Comparison of ENCODE assay signal across 9 mouse cellular contexts in the genomic region with DNA sequence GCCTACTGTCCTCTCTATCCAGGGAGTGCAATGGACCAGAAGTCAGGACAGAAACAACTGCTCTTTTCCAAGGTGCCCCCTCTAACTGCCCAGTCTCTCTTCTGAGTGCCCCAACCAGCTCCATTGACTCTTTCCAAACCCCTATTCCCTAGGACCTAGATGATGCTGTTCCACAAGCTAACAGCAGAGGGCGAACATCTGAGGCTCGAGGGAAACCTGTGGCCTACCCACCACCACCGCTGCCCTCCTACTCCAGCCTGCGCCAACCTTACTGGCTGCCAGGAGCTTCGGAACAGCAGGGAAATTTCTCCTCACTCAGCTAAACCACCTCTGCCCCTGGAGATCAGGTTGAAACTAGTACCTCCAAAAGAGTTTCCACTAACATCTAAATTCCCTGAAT. TPM values are rescaled to one million over a fixed set of nuclear protein-coding genes. Genes with fewer than 3 reads are reported as not detected.
DNase-seq lines count a peak whose midpoint lies in the region; ATAC-seq and TF ChIP-seq lines count a peak whose summit lies in the region.
"Had no signal": no experiment of that assay in that cellular context is flagged by ENCODE, and none has a peak within 500 bp of the region (broad histone marks: within the 10 kb centered on the region; RNA-seq: fewer than 3 reads in every experiment).

No protein-coding gene starts in this region.

- H3K4me1 ChIP-seq in ES-E14 (ENCODE audit: control insufficient read depth in 2 of 2, insufficient read depth in 2 of 2, low read length in 2 of 2, poor library complexity in 1 of 2) = peaks cover 0 to 14% of the 10 kb centered on the region in 2 experiments; a peak in 2 of 4 replicates
- peaks cover 30% of the 10 kb centered on the region for H3K4me1 ChIP-seq in heart, embryonic 10.5 days
- no peaks in the 10 kb centered on the region; the same call in 1 of the 2 replicates for H3K4me1 ChIP-seq in liver, postnatal 0 days (ENCODE audit: insufficient read depth)

- 28% methylated on average over 5 of the region's 5 CpGs for WGBS in heart, embryonic 10.5 days
- WGBS in liver, postnatal 0 days (ENCODE audit: insufficient replicate concordance) = 25% methylated on average over 5 of the region's 5 CpGs

- H3K9ac ChIP-seq in ES-E14 (ENCODE audit: insufficient read depth, low read depth, low read length, poor library complexity, severe bottlenecking) = no peak overlapping the region
- H3K9ac ChIP-seq in liver, postnatal 0 days (replicated peaks) = no peak overlapping the region

- no peaks in the 10 kb centered on the region for H3K9me3 ChIP-seq in ES-E14 (ENCODE audit: control insufficient read depth, insufficient read depth, low read depth, low read length)
- H3K9me3 ChIP-seq in heart, embryonic 10.5 days = no peaks in the 10 kb centered on the region
- H3K9me3 ChIP-seq in liver, postnatal 0 days (ENCODE audit: low read length) = no peaks in the 10 kb centered on the region

- H3K27ac ChIP-seq in ES-E14 (ENCODE audit: insufficient read depth, low read depth, low read length, poor library complexity, severe bottlenecking) = no peak overlapping the region
- no peak overlapping the region for H3K27ac ChIP-seq in heart, embryonic 10.5 days
- no peak overlapping the region for H3K27ac ChIP-seq in liver, postnatal 0 days (ENCODE audit: low read depth)

- peak; percentile 79 for TF ChIP-seq CTCF in liver, postnatal 0 days (IDR thresholded peaks at IDR 0.05; ENCODE audit: low read depth)

- H3K27me3 ChIP-seq in heart, embryonic 10.5 days (ENCODE audit: insufficient read depth, poor library complexity, severe bottlenecking) = no peaks in the 10 kb centered on the region
- H3K27me3 ChIP-seq in liver, postnatal 0 days (ENCODE audit: insufficient read depth, low read length) = no peaks in the 10 kb centered on the region

- no peak for TF ChIP-seq EP300 in liver, postnatal 0 days (IDR thresholded peaks at IDR 0.05; ENCODE audit: low read depth)

- ATAC-seq in liver, postnatal 0 days = no peak
- ATAC-seq in neutrophil, adult 5-6 weeks (ENCODE audit: extremely low read depth, insufficient number of reproducible peaks, low FRiP score, poor library complexity, severe bottlenecking) = peak; percentile 43; the same call in 1 of the 2 replicates

- H3K4me3 ChIP-seq in ES-E14 (ENCODE audit: insufficient read depth in 1 of 2, low read depth in 1 of 2, low read length in 2 of 2, poor library complexity in 1 of 2, severe bottlenecking in 1 of 2) = no peak overlapping the region
- H3K4me3 ChIP-seq in heart, embryonic 10.5 days = no peak overlapping the region
- no peak overlapping the region for H3K4me3 ChIP-seq in liver, postnatal 0 days (ENCODE audit: low read depth, low read length)

- H3K4me2 ChIP-seq in liver, postnatal 0 days (ENCODE audit: low read depth, low read length) = no peak overlapping the region

- DNase-seq in ES-E14 (ENCODE audit: low read depth, low spot score) = peak; percentile 65
- DNase-seq in adrenal gland, adult 8-10 months = peak; percentile 23
- DNase-seq in embryo, embryonic 11 days = peak; percentile 82
- DNase-seq in heart, embryonic 10.5 days (ENCODE audit: low spot score) = peak; percentile 84
- peak; percentile 85 for DNase-seq in kidney, postnatal 10 days
- DNase-seq in liver, postnatal 0 days = peak; percentile 64
- peak; percentile 28 for DNase-seq in yolk sac, embryonic 10.5 days (ENCODE audit: low spot score)

- H3K36me3 ChIP-seq in ES-E14 (ENCODE audit: control insufficient read depth, insufficient read depth, low read length, poor library complexity, severe bottlenecking) = peaks cover 7% of the 10 kb centered on the region; the same call in 1 of the 2 replicates
- H3K36me3 ChIP-seq in heart, embryonic 10.5 days = peaks cover 55% of the 10 kb centered on the region
- H3K36me3 ChIP-seq in liver, postnatal 0 days (replicated peaks; ENCODE audit: insufficient read depth, low read length) = no peaks in the 10 kb centered on the region

- in situ Hi-C loops in ES-E14 (cut with MboI; ENCODE audit: low sequenced_read_pairs in 2 of 2, unreplicated experiment in 2 of 2) = no loop called here

TF ChIP-seq in ES-E14, 5 proteins besides CTCF, POLR2A, EP300 and RAD21:
- TF ChIP-seq MAFK (IDR thresholded peaks at IDR 0.05; ENCODE audit: insufficient read depth, low read depth, low read length) (no peak), ZNF384 (IDR thresholded peaks at IDR 0.05; ENCODE audit: low read depth, low read length) (no peak), HCFC1 (IDR thresholded peaks at IDR 0.05; ENCODE audit: borderline replicate concordance, insufficient read depth, low read length) (no peak), ZC3H11A (IDR thresholded peaks at IDR 0.05; ENCODE audit: borderline replicate concordance, low read depth, low read length) (no peak), CHD2 (IDR thresholded peaks at IDR 0.05; ENCODE audit: low read depth, low read length) (no peak)

RNA-seq across cellular contexts. Expression of a gene that starts 16.2 kb away (rescaled TPM):
- 25.3 and 46.0 TPM in 2 replicates for total RNA-seq in ES-E14 (2012; rRNA removed)
- 1 to 10 TPM; 4.8 to 7.7 (median 5.1) TPM for total RNA-seq in adrenal gland, adult 8-10 months (2022)
- 12.8 and 16.0 TPM in 2 replicates for polyA plus RNA-seq in heart, embryonic 10.5 days (2016; fragmentation: Nextera tagmentation; extraction: Ambion mirVana)
- polyA plus RNA-seq in liver, postnatal 0 days (2015; fragmentation: Nextera tagmentation; extraction: Ambion mirVana) = 0.71 and 0.78 TPM in 2 replicates
- total RNA-seq in neutrophil, adult 5-6 weeks (2017) = 2.0 and 2.3 TPM in 2 replicates

RNA-seq across cellular contexts. Expression of a gene that starts 45.3 kb away (rescaled TPM):
- total RNA-seq in ES-E14 (2012; rRNA removed) = not detected in 2 replicates
- total RNA-seq in adrenal gland, adult 8-10 months (2022) = not detected
- 0.09 TPM in 1 of 2 replicates, not detected in the other for polyA plus RNA-seq in heart, embryonic 10.5 days (2016; fragmentation: Nextera tagmentation; extraction: Ambion mirVana)
- not detected in 2 replicates for polyA plus RNA-seq in liver, postnatal 0 days (2015; fragmentation: Nextera tagmentation; extraction: Ambion mirVana)
- total RNA-seq in neutrophil, adult 5-6 weeks (2017) = not detected in 2 replicates
- polyA plus RNA-seq: large intestine, adult 2 months had no signal

Comparison
In these comparisons a context has a peak if more than half of its experiments do, and no peak if none do; other contexts are left out.
1. DNase-seq: peak in every context shown above with its lines; median percentile 85 in kidney, postnatal 10 days; 84 in heart, embryonic 10.5 days; 82 in embryo, embryonic 11 days; 65 in ES-E14; 64 in liver, postnatal 0 days; 28 in yolk sac, embryonic 10.5 days; 23 in adrenal gland, adult 8-10 months.